Mouse (Mus musculus) heart, embryonic 14.5 days (tissue): Measurements from ENCODE around the gene Kctd5. TPM values are rescaled to one million over a fixed set of nuclear protein-coding genes. Genes with fewer than 3 reads are reported as not detected.
"Not testable (repeated sequence)": the region's sequence is repeated elsewhere in the genome, so short reads cannot be mapped to it uniquely, and the experiment has no call there.

Experiments used
- ATAC-seq: fragments of 200-750 bp; cut with Nextera tagmentation; 2 replicates; pipeline ENCODE4 v1.8.0; 2017; ENCODE audit warnings: low read depth, moderate TSS enrichment; ENCODE audit not compliant: insufficient number of reproducible peaks, insufficient read depth, low FRiP score
- H3K27ac ChIP-seq, 2 experiments: fragments of 200-500 bp in 1 of 2; fragments of 300-500 bp in 1 of 2; sonication (generic) in 1 of 2; replicated peaks in 1 of 2; 2 replicates each; pipeline ENCODE4 v1.5.1; 2012 to 2014; ENCODE audit warnings: low read depth in 2 of 2, low read length in 2 of 2, control low read depth in 1 of 2, mild to moderate bottlenecking in 1 of 2, mixed read lengths in 1 of 2; ENCODE audit not compliant: control insufficient read depth in 1 of 2, insufficient read depth in 1 of 2
- H3K27me3 ChIP-seq: fragments of 300-500 bp; sonication (generic); 2 replicates; pipeline ENCODE4 v1.6.1; 2014; ENCODE audit warnings: mild to moderate bottlenecking, low read length, control low read depth; ENCODE audit not compliant: control insufficient read depth, insufficient read depth
- H3K36me3 ChIP-seq: fragments of 300-500 bp; sonication (generic); 2 replicates; pipeline ENCODE4 v1.6.1; 2014; ENCODE audit warnings: mild to moderate bottlenecking, control low read depth, low read length, mixed read lengths; ENCODE audit not compliant: control insufficient read depth, insufficient read depth
- H3K4me1 ChIP-seq, 2 experiments: fragments of 200-500 bp in 1 of 2; fragments of 300-500 bp in 1 of 2; sonication (generic) in 1 of 2; 2 replicates each; pipeline ENCODE4 v1.6.1; 2012 to 2014; ENCODE audit warnings: low read length in 2 of 2, control low read depth in 1 of 2, mixed read lengths in 1 of 2; ENCODE audit not compliant: control insufficient read depth in 2 of 2, insufficient read depth in 2 of 2
- H3K4me2 ChIP-seq: fragments of 300-500 bp; sonication (generic); 2 replicates; pipeline ENCODE4 v1.6.1; 2014; ENCODE audit warnings: mild to moderate bottlenecking, low read length
- H3K4me3 ChIP-seq, 2 experiments: fragments of 200-500 bp in 1 of 2; fragments of 300-500 bp in 1 of 2; sonication (generic) in 1 of 2; 2 replicates each; pipeline ENCODE4 v1.5.1; 2012 to 2014; ENCODE audit warnings: low read length in 2 of 2, mild to moderate bottlenecking in 2 of 2, control low read depth in 1 of 2, low read depth in 1 of 2, moderate library complexity in 1 of 2; ENCODE audit not compliant: control insufficient read depth in 1 of 2, insufficient read depth in 1 of 2
- H3K9ac ChIP-seq: fragments of 300-500 bp; sonication (generic); 2 replicates; pipeline ENCODE4 v1.6.1; 2014; ENCODE audit warnings: mild to moderate bottlenecking, low read length
- H3K9me3 ChIP-seq: fragments of 300-500 bp; sonication (generic); 2 replicates; pipeline ENCODE4 v1.6.1; 2016; ENCODE audit warnings: low read length, control low read depth; ENCODE audit not compliant: control insufficient read depth
- WGBS: fragments of 180-500 bp; shearing (Covaris S2); extraction: QIAGEN DNeasy Blood & Tissue Kit; methylation state at CpG from one replicate; pipeline ENCODE4 v1.1.7; 2014; 5-methylcytosine and 5-hydroxymethylcytosine counted together
- polyA plus RNA-seq: library from polyadenylated mRNA; unstranded; fragments of >200 nt; fragmentation: Nextera tagmentation; extraction: Ambion mirVana; gene quantifications from 2 replicates; pipeline ENCODE4 v1.2.1, GENCODE M21; 2014

Gene Kctd5
- polyA plus RNA-seq, 1 experiment from 2014 or later, result 35.4 TPM

GRCm38 (mm10) chr17:24090575-24090974, 17.3 kb upstream of the Kctd5 start:
- H3K4me1 ChIP-seq, result no peaks in the 10 kb centered on the region; a peak in 1 of 4 replicates
- no peak overlapping the region for H3K4me3 ChIP-seq
- no peak for ATAC-seq
- no peaks in the 10 kb centered on the region for H3K9me3 ChIP-seq
- no peaks in the 10 kb centered on the region for H3K27me3 ChIP-seq
- H3K4me2 ChIP-seq, result no peak overlapping the region
- no peak overlapping the region for H3K9ac ChIP-seq
- 89% methylated on average over 1 of the region's 1 CpGs for WGBS
- no peak overlapping the region for H3K27ac ChIP-seq
- peaks cover 92% of the 10 kb centered on the region for H3K36me3 ChIP-seq

- H3K36me3 ChIP-seq, result peaks cover 82% of the 10 kb centered on the region
- not testable (repeated sequence) for H3K4me2 ChIP-seq, H3K27ac ChIP-seq, ATAC-seq, H3K4me3 ChIP-seq, H3K9ac ChIP-seq, H3K27me3 ChIP-seq, H3K9me3 ChIP-seq, H3K4me1 ChIP-seq
- WGBS, result 90% methylated on average over 4 of the region's 4 CpGs
Measured at GRCm38 (mm10) chr17:24086399-24086798, 13.1 kb upstream of the Kctd5 start.

GRCm38 (mm10) chr17:24084593-24084992, 11.3 kb upstream of the Kctd5 start:
- Histone ChIP-seq H3K4me3 (no peak overlapping the region), H3K36me3 (peaks cover 82% of the 10 kb centered on the region), H3K4me1 (no peaks in the 10 kb centered on the region; a peak in 1 of 4 replicates), H3K9ac (no peak overlapping the region), H3K27me3 (no peaks in the 10 kb centered on the region), H3K27ac (no peak overlapping the region), H3K4me2 (no peak overlapping the region), H3K9me3 (no peaks in the 10 kb centered on the region)
- no peak for ATAC-seq
- 61% methylated on average over 1 of the region's 1 CpGs for WGBS

GRCm38 (mm10) chr17:24077101-24077500, 3.8 kb upstream of the Kctd5 start:
- peaks cover 62% of the 10 kb centered on the region for H3K36me3 ChIP-seq
- H3K9ac ChIP-seq, result no peak overlapping the region
- H3K9me3 ChIP-seq, result no peaks in the 10 kb centered on the region
- no peak overlapping the region for H3K4me3 ChIP-seq
- WGBS, result 84% methylated on average over 2 of the region's 2 CpGs
- H3K27ac ChIP-seq, result no peak overlapping the region
- no peak overlapping the region for H3K4me2 ChIP-seq
- ATAC-seq, result no peak
- no peaks in the 10 kb centered on the region for H3K27me3 ChIP-seq
- H3K4me1 ChIP-seq, result peaks cover under 1 to 5% of the 10 kb centered on the region in 2 experiments; a peak in 2 of 4 replicates

- whole genome bisulfite sequencing, result 85% methylated on average over 3 of the region's 3 CpGs
- Histone ChIP-seq H3K36me3 (no peaks in the 10 kb centered on the region; the same call in 1 of the 2 replicates), H3K9me3 (no peaks in the 10 kb centered on the region), H3K4me3 (no peak overlapping the region), H3K4me1 (peaks cover 2 to 16% of the 10 kb centered on the region in 2 experiments; a peak in 2 of 4 replicates), H3K4me2 (no peak overlapping the region), H3K9ac (no peak overlapping the region), H3K27ac (no peak overlapping the region), H3K27me3 (no peaks in the 10 kb centered on the region)
- no peak for ATAC-seq
Measured at GRCm38 (mm10) chr17:24069531-24069930, 3.8 kb downstream of the Kctd5 start.

GRCm38 (mm10) chr17:24068271-24068670, 5.0 kb downstream of the Kctd5 start:
- Histone ChIP-seq H3K4me2 (no peak overlapping the region), H3K4me3 (no peak overlapping the region), H3K27ac (no peak overlapping the region), H3K36me3 (no peaks in the 10 kb centered on the region; the same call in 1 of the 2 replicates), H3K27me3 (no peaks in the 10 kb centered on the region), H3K9me3 (no peaks in the 10 kb centered on the region), H3K9ac (no peak overlapping the region), H3K4me1 (peaks cover 2 to 16% of the 10 kb centered on the region in 2 experiments; a peak in 2 of 4 replicates)
- 74% methylated on average over 5 of the region's 5 CpGs for WGBS
- no peak for ATAC-seq

- Histone ChIP-seq H3K9me3 (no peaks in the 10 kb centered on the region), H3K27ac (no peak overlapping the region), H3K4me2 (no peak overlapping the region), H3K36me3 (peaks cover 40% of the 10 kb centered on the region), H3K4me1 (no peaks in the 10 kb centered on the region), H3K4me3 (no peak overlapping the region), H3K27me3 (no peaks in the 10 kb centered on the region), H3K9ac (no peak overlapping the region)
- ATAC-seq, result no peak
- WGBS, result 63% methylated on average over 4 of the region's 4 CpGs
Measured at GRCm38 (mm10) chr17:24062459-24063155, 10.7 kb downstream of the Kctd5 start.
